Mouse (Mus musculus) heart, embryonic 12.5 days (tissue): ENCODE data around the gene Atg101. TPM values are rescaled to one million over a fixed set of nuclear protein-coding genes. Genes with fewer than 3 reads are reported as not detected.

Experiments
- polyA plus RNA-seq: library from polyadenylated mRNA; unstranded; fragments of >200 nt; fragmentation: Nextera tagmentation; extraction: Ambion mirVana; gene quantifications from 2 replicates; pipeline ENCODE4 v1.2.1, GENCODE M21; 2016

The Atg101 gene
- polyA plus RNA-seq, 1 experiment from 2014 or later, result 49.7 TPM

Other genes with a start within 250 kb of the Atg101 start
- gene Gm47841, start 236.9 kb upstream of the Atg101 start, polyA plus RNA-seq, result not detected in 2 replicates
- gene Fignl2, start 205.7 kb upstream of the Atg101 start, polyA plus RNA-seq, result 0.10 and 0.15 TPM in 2 replicates
- gene Ankrd33, start 168.5 kb upstream of the Atg101 start, polyA plus RNA-seq, result not detected in 2 replicates
- gene Acvrl1, start 155.8 kb upstream of the Atg101 start, polyA plus RNA-seq, result 3.1 and 3.6 TPM in 2 replicates
- gene Acvr1b, start 110.2 kb upstream of the Atg101 start, polyA plus RNA-seq, result 6.8 TPM in 2 replicates
- gene Grasp, start 60.1 kb upstream of the Atg101 start, polyA plus RNA-seq, result 6.6 and 7.3 TPM in 2 replicates
- 14.4 and 17.4 TPM in 2 replicates for gene Nr4a1, start 30.0 kb upstream of the Atg101 start, polyA plus RNA-seq
- gene 6030408B16Rik, start 8.9 kb downstream of the Atg101 start, polyA plus RNA-seq, result 0.73 and 0.83 TPM in 2 replicates
- 7.0 and 7.5 TPM in 2 replicates for gene Krt80, start 85.9 kb downstream of the Atg101 start, polyA plus RNA-seq
- gene Krt7, start 126.8 kb downstream of the Atg101 start, polyA plus RNA-seq, result 25.1 TPM in 2 replicates
- gene Krt87, start 154.5 kb downstream of the Atg101 start, polyA plus RNA-seq, result not detected in 2 replicates
- gene Krt88, start 163.5 kb downstream of the Atg101 start, polyA plus RNA-seq, result not detected in 2 replicates
- not detected in 2 replicates for gene Krt81, start 179.5 kb downstream of the Atg101 start, polyA plus RNA-seq
- not detected in 2 replicates for gene Krt86, start 189.2 kb downstream of the Atg101 start, polyA plus RNA-seq
- not detected in 2 replicates for gene Krt83, start 207.2 kb downstream of the Atg101 start, polyA plus RNA-seq
- not detected in 2 replicates for gene Gm49425, start 233.0 kb downstream of the Atg101 start, polyA plus RNA-seq
- not detected in 2 replicates for gene Krt84, start 248.5 kb downstream of the Atg101 start, polyA plus RNA-seq